29 mouse cellular contexts compared by ENCODE assay signal in the genomic region with DNA sequence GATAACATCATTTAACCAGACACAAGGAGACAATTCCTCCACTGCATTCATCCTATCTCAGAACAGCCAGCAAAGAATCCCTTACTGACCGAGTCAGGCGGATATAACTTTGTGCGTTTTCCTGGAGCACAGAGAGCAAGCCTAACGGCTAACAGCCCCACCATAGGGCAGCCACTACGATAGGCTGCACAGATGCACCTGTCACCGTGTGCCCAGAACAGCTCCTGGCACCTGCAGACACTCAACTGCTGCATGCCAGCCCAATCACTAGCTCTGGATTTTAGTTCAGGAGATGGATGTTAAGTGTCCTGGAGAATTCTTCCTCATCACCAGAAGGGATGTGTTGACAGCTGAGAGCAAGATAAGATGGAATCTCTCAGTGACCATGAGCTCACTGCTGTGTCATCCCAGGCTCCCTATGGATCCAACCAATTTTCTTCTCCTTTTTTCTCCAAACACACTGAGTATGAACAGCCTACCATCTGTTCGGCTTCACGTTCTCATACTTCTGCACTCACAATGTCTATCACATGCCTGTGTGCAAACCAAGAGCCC. TPM values are rescaled to one million over a fixed set of nuclear protein-coding genes. Genes with fewer than 3 reads are reported as not detected.
DNase-seq lines count a peak whose midpoint lies in the region; ATAC-seq and TF ChIP-seq lines count a peak whose summit lies in the region.
"Had no signal": no experiment of that assay in that cellular context is flagged by ENCODE, and none has a peak within 500 bp of the region (broad histone marks: within the 10 kb centered on the region; RNA-seq: fewer than 3 reads in every experiment).

No protein-coding gene starts in this region.

- no peak for TF ChIP-seq EP300 in lung, postnatal 0 days (IDR thresholded peaks at IDR 0.05)

- no peak overlapping the region for H3K4me2 ChIP-seq in hindbrain, embryonic 16.5 days (ENCODE audit: low read length)
- H3K4me2 ChIP-seq in hindbrain, embryonic 14.5 days (replicated peaks), result no peak overlapping the region
- no peak overlapping the region for H3K4me2 ChIP-seq in lung, postnatal 0 days (replicated peaks; ENCODE audit: low read depth, low read length)
- H3K4me2 ChIP-seq: forebrain, embryonic 13.5 days; heart, embryonic 12.5 days; heart, embryonic 15.5 days; hindbrain, embryonic 12.5 days; intestine, embryonic 15.5 days had no signal

- peak; percentile 70; the same call in 1 of the 2 replicates for ATAC-seq in hindbrain, embryonic 16.5 days
- ATAC-seq in hindbrain, embryonic 14.5 days (ENCODE audit: low FRiP score), result no peak
- ATAC-seq in lung, postnatal 0 days, result no peak
- ATAC-seq: forebrain, embryonic 13.5 days; forebrain, embryonic 16.5 days; intestine, embryonic 15.5 days had no signal

- H3K9me3 ChIP-seq in hindbrain, embryonic 16.5 days (ENCODE audit: control insufficient read depth, low read length), result no peaks in the 10 kb centered on the region
- no peaks in the 10 kb centered on the region for H3K9me3 ChIP-seq in hindbrain, embryonic 14.5 days (ENCODE audit: control insufficient read depth, low read length)
- H3K9me3 ChIP-seq in lung, postnatal 0 days (ENCODE audit: low read length), result no peaks in the 10 kb centered on the region
- H3K9me3 ChIP-seq: forebrain, embryonic 10.5 days; forebrain, embryonic 13.5 days; heart, embryonic 15.5 days; intestine, embryonic 15.5 days had no signal

- H3K4me3 ChIP-seq in hindbrain, embryonic 16.5 days (ENCODE audit: low read length), result no peak overlapping the region
- no peak overlapping the region for H3K4me3 ChIP-seq in hindbrain, embryonic 14.5 days (replicated peaks; ENCODE audit: low read length)
- no peak overlapping the region for H3K4me3 ChIP-seq in lung, postnatal 0 days (ENCODE audit: low read depth, low read length)
- H3K4me3 ChIP-seq: forebrain, embryonic 10.5 days; forebrain, embryonic 13.5 days; heart, embryonic 12.5 days; heart, embryonic 15.5 days; hindbrain, embryonic 12.5 days; intestine, embryonic 15.5 days had no signal

- peak; percentile 25 to 30 for DNase-seq in cerebellum, postnatal 10 days
- no peak for DNase-seq in cerebellum, postnatal 14 days
- no peak for DNase-seq in hindbrain, embryonic 14.5 days (ENCODE audit: low spot score)
- DNase-seq in MN1 (ENCODE audit: low spot score), result peak; percentile 72
- DNase-seq in lung, postnatal 0 days (ENCODE audit: low spot score), result no peak
- DNase-seq: adrenal gland, adult 2 months; adrenal gland, postnatal 14 days; B cell, adult 2 months; cerebellum, adult 9-11 months; gastrocnemius, postnatal 10 days; gastrocnemius, postnatal 36 days; heart, postnatal 10 days; heart, postnatal 36 days; kidney, adult 11 months; kidney, adult 8-10 months had no signal

- H3K4me1 ChIP-seq in hindbrain, embryonic 16.5 days (ENCODE audit: control insufficient read depth, insufficient read depth, low read depth, low read length), result peaks cover 6% of the 10 kb centered on the region
- peaks cover 10% of the 10 kb centered on the region; the same call in 1 of the 2 replicates for H3K4me1 ChIP-seq in hindbrain, embryonic 14.5 days (replicated peaks; ENCODE audit: control insufficient read depth, insufficient read depth, low read length)
- no peaks in the 10 kb centered on the region for H3K4me1 ChIP-seq in lung, postnatal 0 days (ENCODE audit: insufficient read depth, low read depth, low read length)
- H3K4me1 ChIP-seq: intestine, embryonic 15.5 days had no signal

- 74% methylated on average over 8 of the region's 8 CpGs for WGBS in hindbrain, embryonic 16.5 days
- 78% methylated on average over 8 of the region's 8 CpGs for WGBS in hindbrain, embryonic 14.5 days
- 85% methylated on average over 8 of the region's 8 CpGs for WGBS in lung, postnatal 0 days

- no peak overlapping the region for H3K9ac ChIP-seq in hindbrain, embryonic 16.5 days (ENCODE audit: low read depth, low read length)
- no peak overlapping the region for H3K9ac ChIP-seq in hindbrain, embryonic 14.5 days
- H3K9ac ChIP-seq in lung, postnatal 0 days (replicated peaks; ENCODE audit: low read depth), result no peak overlapping the region
- H3K9ac ChIP-seq: forebrain, embryonic 13.5 days; heart, embryonic 12.5 days; heart, embryonic 15.5 days; hindbrain, embryonic 12.5 days; intestine, embryonic 15.5 days had no signal

- H3K36me3 ChIP-seq in hindbrain, embryonic 16.5 days (ENCODE audit: control insufficient read depth, insufficient read depth, low read length), result no peaks in the 10 kb centered on the region
- no peaks in the 10 kb centered on the region for H3K36me3 ChIP-seq in hindbrain, embryonic 14.5 days (replicated peaks; ENCODE audit: control insufficient read depth, insufficient read depth)
- H3K36me3 ChIP-seq in lung, postnatal 0 days (ENCODE audit: insufficient read depth, low read length), result no peaks in the 10 kb centered on the region
- H3K36me3 ChIP-seq: forebrain, embryonic 10.5 days; G1E; heart, embryonic 12.5 days; heart, embryonic 15.5 days; hindbrain, embryonic 12.5 days; intestine, embryonic 15.5 days had no signal

- no peak overlapping the region for H3K27ac ChIP-seq in hindbrain, embryonic 16.5 days (ENCODE audit: low read depth, low read length)
- no peak overlapping the region for H3K27ac ChIP-seq in hindbrain, embryonic 14.5 days
- no peak overlapping the region for H3K27ac ChIP-seq in lung, postnatal 0 days (ENCODE audit: low read length)
- H3K27ac ChIP-seq: forebrain, embryonic 10.5 days; forebrain, embryonic 13.5 days; heart, embryonic 15.5 days; hindbrain, embryonic 12.5 days; intestine, embryonic 15.5 days had no signal

- no peak for TF ChIP-seq CTCF in lung, postnatal 0 days (IDR thresholded peaks at IDR 0.05)

- no peaks in the 10 kb centered on the region for H3K27me3 ChIP-seq in hindbrain, embryonic 16.5 days (replicated peaks; ENCODE audit: control insufficient read depth, insufficient read depth, low read length)
- no peaks in the 10 kb centered on the region for H3K27me3 ChIP-seq in hindbrain, embryonic 14.5 days (ENCODE audit: control insufficient read depth, insufficient read depth, low read length)
- H3K27me3 ChIP-seq in lung, postnatal 0 days (replicated peaks; ENCODE audit: insufficient read depth, low read length), result no peaks in the 10 kb centered on the region
- H3K27me3 ChIP-seq: CH12.LX; forebrain, embryonic 13.5 days; hindbrain, embryonic 12.5 days; intestine, embryonic 15.5 days had no signal

RNA-seq across cellular contexts. Expression of gene 4930583I09Rik, which starts 29.8 kb away (rescaled TPM):
- not detected in 2 replicates for polyA plus RNA-seq in hindbrain, embryonic 16.5 days (2015; fragmentation: Nextera tagmentation; extraction: Ambion mirVana)
- not detected in 2 replicates for polyA plus RNA-seq in hindbrain, embryonic 14.5 days (2014; fragmentation: Nextera tagmentation; extraction: Ambion mirVana)
- not detected in 2 replicates for polyA plus RNA-seq in lung, postnatal 0 days (2015; fragmentation: Nextera tagmentation; extraction: Ambion mirVana)
- polyA plus RNA-seq: adrenal gland, adult 2 months; brain, embryonic 14.5 days; cerebellum, adult 2 months; embryonic facial prominence, embryonic 11.5 days; embryonic facial prominence, embryonic 14.5 days; forebrain, embryonic 10.5 days; forebrain, embryonic 13.5 days; forebrain, embryonic 16.5 days; G1E; heart, embryonic 12.5 days; heart, embryonic 15.5 days; hindbrain, embryonic 12.5 days; intestine, embryonic 15.5 days had no signal

Comparison
In these comparisons a context has a peak if more than half of its experiments do, and no peak if none do; other contexts are left out.
1. DNase-seq: peak in cerebellum, postnatal 10 days (2 of 2) and MN1 (single experiment); none in cerebellum, postnatal 14 days (0 of 2), hindbrain, embryonic 14.5 days (single experiment) and lung, postnatal 0 days (single experiment).